In the genomic region with DNA sequence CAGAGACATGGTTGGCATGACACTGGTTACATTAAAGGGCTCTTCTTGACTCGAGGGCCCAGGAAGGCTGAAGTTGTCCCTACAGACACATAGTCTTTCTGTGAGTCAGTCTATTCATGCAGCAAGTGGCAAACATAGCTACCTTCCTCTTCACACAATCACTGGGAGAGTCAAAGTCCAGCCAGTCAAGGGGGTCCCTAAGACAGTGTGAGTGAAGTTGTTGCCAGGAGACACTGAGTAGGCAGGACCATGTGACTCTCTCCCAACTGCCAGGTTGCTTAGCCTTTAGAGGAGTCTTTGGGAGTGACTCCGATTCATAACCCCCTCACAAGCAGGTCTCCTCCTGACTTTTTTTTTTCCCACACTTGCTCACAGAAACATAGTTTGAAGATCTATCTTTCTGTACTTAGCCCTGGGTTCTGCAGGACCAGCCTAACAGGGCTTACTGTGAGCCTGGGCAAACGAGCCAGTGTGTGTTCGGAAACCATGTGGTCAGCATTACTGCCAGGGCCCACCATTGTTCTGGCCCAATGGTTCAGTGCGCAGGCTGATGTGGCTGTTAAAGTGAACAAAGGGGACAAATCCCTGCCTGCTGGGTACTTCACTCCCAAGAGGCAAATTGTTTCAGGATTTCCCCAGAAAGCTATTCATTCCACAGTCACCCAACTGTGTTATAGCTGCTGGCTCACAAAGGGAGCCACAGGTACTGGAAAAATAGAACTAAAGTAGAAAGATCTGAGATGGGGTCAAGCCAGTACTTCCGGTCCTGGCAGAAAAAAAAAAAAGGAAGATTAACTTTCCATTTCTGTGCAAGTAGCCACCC, we compare ENCODE assay signal across 15 mouse cellular contexts. TPM values are rescaled to one million over a fixed set of nuclear protein-coding genes. Genes with fewer than 3 reads are reported as not detected.
DNase-seq lines count a peak whose midpoint lies in the region; ATAC-seq lines count a peak whose summit lies in the region.
"Had no signal": no experiment of that assay in that cellular context is flagged by ENCODE, and none has a peak within 500 bp of the region (broad histone marks: within the 10 kb centered on the region; RNA-seq: fewer than 3 reads in every experiment).

No protein-coding gene starts in this region.

- no peaks in the 10 kb centered on the region for H3K4me1 ChIP-seq in embryonic facial prominence, embryonic 14.5 days (ENCODE audit: control insufficient read depth, insufficient read depth, low read length)
- H3K4me1 ChIP-seq in hindbrain, embryonic 15.5 days (replicated peaks) = peaks cover 3% of the 10 kb centered on the region; the same call in 1 of the 2 replicates
- H3K4me1 ChIP-seq in neural tube, embryonic 13.5 days (replicated peaks) = peaks cover 14% of the 10 kb centered on the region
- H3K4me1 ChIP-seq: heart, embryonic 13.5 days had no signal

- no peaks in the 10 kb centered on the region for H3K27me3 ChIP-seq in embryonic facial prominence, embryonic 14.5 days (replicated peaks; ENCODE audit: control insufficient read depth, insufficient read depth, low read length)
- peaks cover 62% of the 10 kb centered on the region for H3K27me3 ChIP-seq in hindbrain, embryonic 15.5 days
- H3K27me3 ChIP-seq in neural tube, embryonic 13.5 days = peaks cover 100% of the 10 kb centered on the region

- H3K9me3 ChIP-seq in embryonic facial prominence, embryonic 14.5 days (ENCODE audit: control insufficient read depth, low read length) = no peaks in the 10 kb centered on the region
- no peaks in the 10 kb centered on the region for H3K9me3 ChIP-seq in hindbrain, embryonic 15.5 days
- no peaks in the 10 kb centered on the region for H3K9me3 ChIP-seq in neural tube, embryonic 13.5 days
- H3K9me3 ChIP-seq: heart, embryonic 13.5 days had no signal

- no peak overlapping the region for H3K4me3 ChIP-seq in embryonic facial prominence, embryonic 14.5 days (ENCODE audit: low read depth, low read length)
- no peak overlapping the region for H3K4me3 ChIP-seq in hindbrain, embryonic 15.5 days
- no peak overlapping the region for H3K4me3 ChIP-seq in neural tube, embryonic 13.5 days
- H3K4me3 ChIP-seq: heart, embryonic 13.5 days; left cerebral cortex, adult 2 months; myocyte had no signal

- no peak overlapping the region for H3K27ac ChIP-seq in embryonic facial prominence, embryonic 14.5 days (replicated peaks; ENCODE audit: low read depth, low read length)
- H3K27ac ChIP-seq in hindbrain, embryonic 15.5 days (replicated peaks) = no peak overlapping the region
- no peak overlapping the region for H3K27ac ChIP-seq in neural tube, embryonic 13.5 days (replicated peaks)
- H3K27ac ChIP-seq: heart, embryonic 13.5 days; left cerebral cortex, adult 2 months had no signal

- H3K9ac ChIP-seq in embryonic facial prominence, embryonic 14.5 days (ENCODE audit: low read depth, low read length) = no peak overlapping the region
- H3K9ac ChIP-seq in hindbrain, embryonic 15.5 days = no peak overlapping the region
- H3K9ac ChIP-seq in neural tube, embryonic 13.5 days = no peak overlapping the region
- H3K9ac ChIP-seq: heart, embryonic 13.5 days had no signal

- intact Hi-C loops in gastrocnemius, postnatal 14 days (cut with DNase I; ENCODE audit: low total_unique reads) = no loop called here

- no peak overlapping the region for H3K4me2 ChIP-seq in embryonic facial prominence, embryonic 14.5 days (ENCODE audit: low read depth, low read length)
- H3K4me2 ChIP-seq in hindbrain, embryonic 15.5 days = no peak overlapping the region
- H3K4me2 ChIP-seq in neural tube, embryonic 13.5 days = peak overlapping the region; percentile 5; the same call in 1 of the 2 replicates
- H3K4me2 ChIP-seq: heart, embryonic 13.5 days had no signal

- ATAC-seq in embryonic facial prominence, embryonic 14.5 days (ENCODE audit: low read depth) = peak; percentile 47; the same call in 1 of the 2 replicates
- ATAC-seq in hindbrain, embryonic 15.5 days (ENCODE audit: low FRiP score, low read depth) = peak; percentile 77
- ATAC-seq in neural tube, embryonic 13.5 days (ENCODE audit: low read depth) = peak; percentile 81

- DNase-seq in WW6 (ENCODE audit: low read depth, low spot score) = peak; percentile 28
- no peak for DNase-seq in embryonic facial prominence, embryonic 14.5 days (ENCODE audit: low spot score)
- DNase-seq in gastrocnemius, postnatal 25 days = no peak
- no peak for DNase-seq in ovary, postnatal 10 days (ENCODE audit: low spot score)
- DNase-seq in gastrocnemius, postnatal 14 days = no peak
- DNase-seq: cerebellum, postnatal 25 days; kidney, adult 18-20 months; lung, adult 18-20 months; spleen, adult 18-20 months had no signal

- 48% methylated on average over 6 of the region's 6 CpGs for WGBS in embryonic facial prominence, embryonic 14.5 days
- 16% methylated on average over 6 of the region's 6 CpGs for WGBS in hindbrain, embryonic 15.5 days
- WGBS in neural tube, embryonic 13.5 days = 11% methylated on average over 6 of the region's 6 CpGs

- H3K36me3 ChIP-seq in embryonic facial prominence, embryonic 14.5 days (ENCODE audit: control insufficient read depth, insufficient read depth, low read length) = no peaks in the 10 kb centered on the region
- H3K36me3 ChIP-seq in hindbrain, embryonic 15.5 days = no peaks in the 10 kb centered on the region
- no peaks in the 10 kb centered on the region for H3K36me3 ChIP-seq in neural tube, embryonic 13.5 days
- H3K36me3 ChIP-seq: heart, embryonic 13.5 days had no signal

RNA-seq across cellular contexts. Expression of a gene that starts 11.1 kb away (rescaled TPM):
- polyA plus RNA-seq in embryonic facial prominence, embryonic 14.5 days (2014; fragmentation: Nextera tagmentation; extraction: Ambion mirVana) = not detected in 2 replicates
- polyA plus RNA-seq in hindbrain, embryonic 15.5 days (2015; fragmentation: Nextera tagmentation; extraction: Ambion mirVana) = not detected in 2 replicates
- not detected in 2 replicates for polyA plus RNA-seq in neural tube, embryonic 13.5 days (2015; fragmentation: Nextera tagmentation; extraction: Ambion mirVana)
- total RNA-seq in gastrocnemius, postnatal 25 days (2021) = not detected
- total RNA-seq in gastrocnemius, postnatal 14 days (2021) = not detected
- total RNA-seq: left cerebral cortex, adult 2 months had no signal
- polyA plus RNA-seq: heart, embryonic 13.5 days; myocyte; urinary bladder, adult 2 months had no signal

RNA-seq across cellular contexts. Expression of a gene that starts 57.2 kb away (rescaled TPM):
- 26.8 and 28.0 TPM in 2 replicates for polyA plus RNA-seq in embryonic facial prominence, embryonic 14.5 days (2014; fragmentation: Nextera tagmentation; extraction: Ambion mirVana)
- 19.6 and 24.8 TPM in 2 replicates for polyA plus RNA-seq in hindbrain, embryonic 15.5 days (2015; fragmentation: Nextera tagmentation; extraction: Ambion mirVana)
- 22.9 and 25.8 TPM in 2 replicates for polyA plus RNA-seq in neural tube, embryonic 13.5 days (2015; fragmentation: Nextera tagmentation; extraction: Ambion mirVana)
- 1 to 10 TPM; 5.4 to 6.8 TPM for total RNA-seq in gastrocnemius, postnatal 25 days (2021)
- 1 to 10 TPM; 5.0 to 6.2 TPM for total RNA-seq in gastrocnemius, postnatal 14 days (2021)

RNA-seq across cellular contexts. Expression of a gene that starts 57.4 kb away (rescaled TPM):
- polyA plus RNA-seq in embryonic facial prominence, embryonic 14.5 days (2014; fragmentation: Nextera tagmentation; extraction: Ambion mirVana) = 100 and 108 TPM in 2 replicates
- 100 and 103 TPM in 2 replicates for polyA plus RNA-seq in hindbrain, embryonic 15.5 days (2015; fragmentation: Nextera tagmentation; extraction: Ambion mirVana)
- 110 and 118 TPM in 2 replicates for polyA plus RNA-seq in neural tube, embryonic 13.5 days (2015; fragmentation: Nextera tagmentation; extraction: Ambion mirVana)
- total RNA-seq in gastrocnemius, postnatal 25 days (2021) = 10 to 100 TPM; 38.8 to 44.2 TPM
- total RNA-seq in gastrocnemius, postnatal 14 days (2021) = 10 to 100 TPM; 36.0 to 41.9 TPM
